Mouse (Mus musculus): ENCODE results near the gene Ngly1.

- TF ChIP-seq EP300 (IDR thresholded peaks at IDR 0.05; ENCODE audit: insufficient read depth, low read depth, low read length) = no peak
- TF ChIP-seq POLR2A (IDR thresholded peaks at IDR 0.05; ENCODE audit: insufficient read depth, low read depth, low read length) = no peak
- no peak for TF ChIP-seq CTCF (IDR thresholded peaks at IDR 0.05)
Measured at GRCm38 (mm10) chr14:16329756-16330155, 80.7 kb downstream of the Ngly1 start.

Measured in heart, adult 2 months (tissue).